Mouse (Mus musculus) bone marrow macrophage, adult 2 months (primary cell): ENCODE measurements around the gene Cd3eap.

Experiments
- CTCF ChIP-seq: IDR thresholded peaks from 2 replicates; pipeline ENCODE4 v1.5.1; 2012; ENCODE audit warnings: low read depth, mild to moderate bottlenecking, low read length, moderate library complexity
- POLR2A ChIP-seq: IDR thresholded peaks from 2 replicates; pipeline ENCODE4 v1.6.1; 2012; ENCODE audit warnings: mild to moderate bottlenecking, low read depth, low read length, borderline replicate concordance

DNA sequence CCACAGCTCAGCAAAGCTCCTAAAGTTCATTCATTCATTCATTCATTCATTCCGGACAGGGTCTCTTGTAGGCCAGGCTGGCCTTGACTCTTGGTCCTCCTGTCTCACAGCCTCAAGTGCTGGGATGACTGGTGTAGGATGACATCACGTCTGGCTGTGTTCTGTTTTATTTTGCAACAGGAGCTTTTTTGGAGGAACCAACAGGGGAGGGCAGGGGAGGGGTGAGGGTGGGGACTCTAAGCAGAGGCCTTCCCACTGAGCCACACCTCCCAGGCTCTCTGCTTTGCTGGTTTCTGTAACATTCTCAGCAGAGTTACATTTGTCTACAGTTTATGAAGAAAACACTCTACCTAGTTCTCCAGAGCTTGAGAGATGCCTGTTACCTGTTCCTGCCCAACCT lies 21.2 kb downstream of the Cd3eap start:
- TF ChIP-seq CTCF, result no peak
- no peak for TF ChIP-seq POLR2A
